Mouse (Mus musculus) embryonic fibroblast, embryonic 13.5 days (primary cell): ENCODE measurements at regions not wholly inside any gene's neighbourhood (a gene's known extent, or its start where the extent isn't known, plus 50 kb on each side); places are given as distances from the start of the nearest gene placed in this dataset.

Source experiments
- H3K27ac ChIP-seq: 2 replicates; pipeline ENCODE4 v1.5.1; 2012; ENCODE audit warnings: low read length, control low read depth, inconsistent platforms; ENCODE audit not compliant: insufficient read depth
- H3K4me1 ChIP-seq: 2 replicates; pipeline ENCODE4 v1.6.1; 2011; ENCODE audit warnings: low read length; ENCODE audit not compliant: control insufficient read depth, insufficient read depth
- H3K4me3 ChIP-seq: 2 replicates; pipeline ENCODE4 v1.5.1; 2011; ENCODE audit warnings: mild to moderate bottlenecking, control low read depth, low read length; ENCODE audit not compliant: insufficient read depth
- CTCF ChIP-seq: IDR thresholded peaks from 2 replicates; pipeline ENCODE4 v1.5.1; 2011; ENCODE audit warnings: mild to moderate bottlenecking, control low read depth, low read length, moderate library complexity, borderline replicate concordance; ENCODE audit not compliant: insufficient read depth
- POLR2A ChIP-seq: IDR thresholded peaks from 2 replicates; pipeline ENCODE4 v1.6.1; 2011; ENCODE audit warnings: low read depth, mild to moderate bottlenecking, control low read depth, low read length, moderate library complexity

GRCm38 (mm10) chr15:63616506-63617208 is 228.3 kb downstream of the Gsdmc2 start:
- TF ChIP-seq POLR2A (no peak), CTCF (no peak)
- no peaks in the 10 kb centered on the region; the same call in 1 of the 2 replicates for H3K4me1 ChIP-seq

GRCm38 (mm10) chr15:63614191-63614590 is 230.8 kb downstream of the Gsdmc2 start:
- H3K4me3 ChIP-seq: no peak overlapping the region
- H3K4me1 ChIP-seq: no peaks in the 10 kb centered on the region; the same call in 1 of the 2 replicates
- peak overlapping the region; percentile 61; the same call in 1 of the 2 replicates for H3K27ac ChIP-seq
- no peak for TF ChIP-seq POLR2A
- no peak for TF ChIP-seq CTCF

More at GRCm38 (mm10) chr15:63616506-63617208, 228.3 kb downstream of the Gsdmc2 start:
- no peak overlapping the region for H3K4me3 ChIP-seq
- no peak overlapping the region for H3K27ac ChIP-seq

- Histone ChIP-seq H3K4me3 (no peak overlapping the region), H3K4me1 (no peaks in the 10 kb centered on the region; the same call in 1 of the 2 replicates), H3K27ac (no peak overlapping the region)
- no peak for TF ChIP-seq CTCF
- TF ChIP-seq POLR2A: no peak
Observed at GRCm38 (mm10) chr15:63613120-63613519, 231.9 kb downstream of the Gsdmc2 start.

GRCm38 (mm10) chr15:63611161-63611560 is 233.8 kb downstream of the Gsdmc2 start:
- no peaks in the 10 kb centered on the region; the same call in 1 of the 2 replicates for H3K4me1 ChIP-seq
- no peak overlapping the region for H3K4me3 ChIP-seq

GRCm38 (mm10) chr15:63603100-63603714 is 241.8 kb downstream of the Gsdmc2 start:
- no peak for TF ChIP-seq POLR2A
- no peak for TF ChIP-seq CTCF
- Histone ChIP-seq H3K4me1 (peaks cover 3% of the 10 kb centered on the region; the same call in 1 of the 2 replicates), H3K4me3 (no peak overlapping the region), H3K27ac (no peak overlapping the region)

More at GRCm38 (mm10) chr15:63611161-63611560, 233.8 kb downstream of the Gsdmc2 start:
- H3K27ac ChIP-seq: no peak overlapping the region
- TF ChIP-seq POLR2A (no peak), CTCF (no peak)

GRCm38 (mm10) chr15:63601543-63601942 is 243.4 kb downstream of the Gsdmc2 start:
- H3K4me3 ChIP-seq: no peak overlapping the region
- H3K27ac ChIP-seq: peak overlapping the region; percentile 29; the same call in 1 of the 2 replicates
- no peak for TF ChIP-seq POLR2A
- TF ChIP-seq CTCF: peak; percentile 57; the same call in 1 of the 2 replicates
- peaks cover 3% of the 10 kb centered on the region; the same call in 1 of the 2 replicates for H3K4me1 ChIP-seq

- Histone ChIP-seq H3K27ac (no peak overlapping the region), H3K4me1 (no peaks in the 10 kb centered on the region), H3K4me3 (no peak overlapping the region)
- TF ChIP-seq POLR2A (no peak), CTCF (no peak)
Observed at GRCm38 (mm10) chr15:63592758-63593463, 252.1 kb downstream of the Gsdmc2 start.

- TF ChIP-seq CTCF: no peak
- no peak for TF ChIP-seq POLR2A
- H3K27ac ChIP-seq: peak overlapping the region; percentile 24; the same call in 1 of the 2 replicates
Observed at GRCm38 (mm10) chr15:63559293-63559692, 285.7 kb downstream of the Gsdmc2 start.

GRCm38 (mm10) chr15:63558691-63559090 is 286.3 kb downstream of the Gsdmc2 start:
- H3K4me3 ChIP-seq: no peak overlapping the region
- peaks cover 6% of the 10 kb centered on the region; the same call in 1 of the 2 replicates for H3K4me1 ChIP-seq
- no peak for TF ChIP-seq POLR2A
- no peak for TF ChIP-seq CTCF
- H3K27ac ChIP-seq: peak overlapping the region; percentile 29; the same call in 1 of the 2 replicates

More at GRCm38 (mm10) chr15:63559293-63559692, 285.7 kb downstream of the Gsdmc2 start:
- Histone ChIP-seq H3K4me3 (no peak overlapping the region), H3K4me1 (peaks cover 6% of the 10 kb centered on the region; the same call in 1 of the 2 replicates)
